Mouse (Mus musculus) E14TG2a.4 (cell line): ENCODE data around the gene Ksr1.

Source experiments
- CTCF ChIP-seq: conservative IDR thresholded peaks from 2 replicates; pipeline ENCODE4 v1.5.1; 2014; ENCODE audit warnings: low read length
- NANOG ChIP-seq: IDR thresholded peaks from 2 replicates; pipeline ENCODE4 v1.6.1; 2014; ENCODE audit warnings: borderline replicate concordance, low read length, mixed read lengths

- TF ChIP-seq CTCF (no peak), NANOG (no peak)
Observed at GRCm38 (mm10) chr11:79041908-79042430, 104.2 kb downstream of the Ksr1 start.
